Mouse (Mus musculus): Measurements from ENCODE around the gene Tmed1. TPM values are rescaled to one million over a fixed set of nuclear protein-coding genes. Genes with fewer than 3 reads are reported as not detected.
"Not testable (repeated sequence)": the region's sequence is repeated elsewhere in the genome, so short reads cannot be mapped to it uniquely, and the experiment has no call there.

Gene Tmed1
- polyA plus RNA-seq, 1 experiment from 2014 or later, result 85.8 TPM

GRCm38 (mm10) chr9:21545916-21546788, 36.1 kb upstream of the Tmed1 start:
- ATAC-seq (ENCODE audit: insufficient read depth, low FRiP score, low read depth), result peak; percentile 92
- under 1% methylated on average over 67 of the region's 67 CpGs for WGBS

DNA sequence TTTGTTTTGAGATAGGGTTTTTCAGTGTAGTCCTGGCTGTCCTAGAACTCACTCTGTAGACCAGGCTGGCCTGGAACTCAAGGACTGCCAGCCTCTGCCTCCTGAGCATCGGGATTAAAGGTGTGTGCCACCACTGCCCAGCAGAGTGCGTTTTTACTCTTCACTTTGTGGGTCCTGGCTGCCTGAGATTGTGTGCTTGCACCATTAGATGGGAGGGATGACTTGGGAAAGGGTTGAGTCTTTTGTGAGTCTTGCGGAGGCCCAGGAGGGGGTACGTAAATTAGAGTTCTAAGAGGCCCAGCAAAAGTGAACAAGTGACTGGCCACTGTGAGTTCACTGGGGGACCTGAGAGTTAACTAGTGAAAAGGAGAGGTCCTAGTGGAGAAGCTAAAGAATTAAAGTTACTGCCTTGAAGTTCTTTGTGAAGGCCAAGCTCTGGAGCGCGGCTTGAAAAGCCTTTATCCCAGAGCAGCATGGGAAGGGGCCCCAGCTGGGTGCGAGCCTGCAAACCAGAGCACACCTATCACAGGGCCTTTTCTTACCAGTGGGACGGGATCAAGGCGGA, 35.4 kb upstream of the Tmed1 start:
- peaks cover 22% of the 10 kb centered on the region for H3K4me1 ChIP-seq
- no peaks in the 10 kb centered on the region for H3K36me3 ChIP-seq
- no peaks in the 10 kb centered on the region for H3K27me3 ChIP-seq (replicated peaks)
- no peaks in the 10 kb centered on the region for H3K9me3 ChIP-seq
- peak overlapping the region; percentile 95 for H3K27ac ChIP-seq
- WGBS, result 6% methylated on average over 9 of the region's 9 CpGs
- peak; percentile 81 for ATAC-seq (ENCODE audit: insufficient read depth, low FRiP score, low read depth)
- H3K4me2 ChIP-seq, result peak overlapping the region; percentile 66
- peak overlapping the region; percentile 84 for H3K4me3 ChIP-seq (replicated peaks)
- peak overlapping the region; percentile 26; the same call in 1 of the 2 replicates for H3K9ac ChIP-seq

More at GRCm38 (mm10) chr9:21545916-21546788, 36.1 kb upstream of the Tmed1 start:
- peaks cover 5% of the 10 kb centered on the region for H3K36me3 ChIP-seq
- no peaks in the 10 kb centered on the region for H3K9me3 ChIP-seq
- peak overlapping the region; percentile 26; the same call in 1 of the 2 replicates for H3K9ac ChIP-seq
- peaks cover 22% of the 10 kb centered on the region for H3K4me1 ChIP-seq
- H3K27me3 ChIP-seq (replicated peaks), result no peaks in the 10 kb centered on the region
- peak overlapping the region; percentile 84 for H3K4me3 ChIP-seq (replicated peaks)
- peak overlapping the region; percentile 95 for H3K27ac ChIP-seq
- H3K4me2 ChIP-seq, result peak overlapping the region; percentile 66

DNA sequence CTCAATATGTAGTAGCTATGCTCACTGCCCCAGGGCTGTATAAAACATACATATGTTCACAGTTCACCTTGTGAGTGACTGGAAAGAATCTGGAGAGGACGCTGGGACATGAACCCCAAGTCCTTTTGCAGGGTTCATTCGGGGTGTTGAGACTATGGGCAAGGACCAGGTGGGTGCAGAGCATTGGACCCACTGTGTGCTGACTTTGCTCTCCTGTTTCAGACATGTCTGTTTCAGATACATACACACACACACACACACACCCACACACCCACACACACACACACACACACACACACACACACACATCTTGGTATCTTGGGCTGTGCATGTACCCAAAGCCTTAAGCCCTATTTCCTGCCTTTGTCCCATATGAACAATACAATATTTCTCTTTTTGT, 31.9 kb upstream of the Tmed1 start:
- H3K4me1 ChIP-seq, result peaks cover 11% of the 10 kb centered on the region; the same call in 1 of the 2 replicates
- not testable (repeated sequence) for H3K27ac ChIP-seq; ATAC-seq (ENCODE audit: insufficient read depth, low FRiP score, low read depth); H3K4me3 ChIP-seq (replicated peaks); H3K27me3 ChIP-seq (replicated peaks); H3K36me3 ChIP-seq; H3K9ac ChIP-seq; H3K4me2 ChIP-seq; H3K9me3 ChIP-seq
- WGBS, result 92% methylated on average over 2 of the region's 2 CpGs

GRCm38 (mm10) chr9:21539981-21540753, 30.1 kb upstream of the Tmed1 start:
- Histone ChIP-seq H3K27me3 (replicated peaks) (no peaks in the 10 kb centered on the region), H3K27ac (no peak overlapping the region), H3K9me3 (no peaks in the 10 kb centered on the region), H3K9ac (no peak overlapping the region), H3K4me1 (peaks cover 7% of the 10 kb centered on the region; the same call in 1 of the 2 replicates), H3K36me3 (no peaks in the 10 kb centered on the region), H3K4me2 (no peak overlapping the region), H3K4me3 (replicated peaks) (no peak overlapping the region)
- no peak for ATAC-seq (ENCODE audit: insufficient read depth, low FRiP score, low read depth)
- WGBS, result 69% methylated on average over 7 of the region's 7 CpGs

DNA sequence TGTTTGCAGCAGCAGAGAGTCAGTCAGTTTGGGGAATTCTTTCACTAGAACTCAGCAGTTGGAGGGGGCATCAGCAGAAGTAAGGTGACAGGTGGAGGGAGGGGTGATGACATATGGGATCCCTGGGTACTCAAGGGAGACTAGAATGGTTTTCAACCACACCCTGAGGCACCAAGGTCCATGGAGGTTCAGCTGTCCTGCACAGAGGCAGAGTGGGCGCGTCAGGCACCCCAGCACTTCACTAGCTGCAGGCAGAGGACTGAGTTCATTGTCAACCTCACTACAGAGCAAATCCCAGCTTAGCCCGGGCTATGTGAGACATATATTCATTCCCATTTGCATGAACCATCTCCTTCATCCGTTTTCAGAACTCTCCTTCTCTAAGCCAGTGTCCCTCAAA, 27.0 kb upstream of the Tmed1 start:
- no peak overlapping the region for H3K27ac ChIP-seq
- H3K27me3 ChIP-seq (replicated peaks), result no peaks in the 10 kb centered on the region
- ATAC-seq (ENCODE audit: insufficient read depth, low FRiP score, low read depth), result no peak
- H3K4me2 ChIP-seq, result no peak overlapping the region
- no peaks in the 10 kb centered on the region for H3K4me1 ChIP-seq
- no peaks in the 10 kb centered on the region for H3K36me3 ChIP-seq
- H3K4me3 ChIP-seq (replicated peaks), result no peak overlapping the region
- no peaks in the 10 kb centered on the region for H3K9me3 ChIP-seq
- 71% methylated on average over 4 of the region's 4 CpGs for WGBS
- no peak overlapping the region for H3K9ac ChIP-seq

DNA sequence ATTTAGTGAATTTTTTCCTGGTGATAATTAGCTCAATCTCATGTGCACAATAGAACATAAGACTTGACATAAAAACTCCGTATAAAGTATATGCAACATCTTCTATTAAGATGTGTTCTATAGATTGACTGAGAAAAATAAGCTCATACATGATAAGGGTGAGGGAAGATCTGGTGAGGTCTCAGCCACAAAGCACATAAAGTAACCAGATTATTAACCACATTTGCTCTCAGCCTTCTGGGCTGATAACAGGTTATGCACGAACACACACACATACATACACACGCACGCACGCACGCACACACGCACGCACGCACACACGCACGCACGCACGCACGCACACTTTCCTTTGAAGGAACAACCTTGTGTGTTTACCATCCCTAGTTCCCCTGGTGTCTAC, 26.4 kb upstream of the Tmed1 start:
- Histone ChIP-seq H3K27me3 (replicated peaks) (no peaks in the 10 kb centered on the region), H3K9ac (no peak overlapping the region), H3K4me2 (no peak overlapping the region), H3K4me1 (no peaks in the 10 kb centered on the region), H3K4me3 (replicated peaks) (no peak overlapping the region), H3K9me3 (no peaks in the 10 kb centered on the region), H3K36me3 (no peaks in the 10 kb centered on the region), H3K27ac (no peak overlapping the region)
- WGBS, result 88% methylated on average over 14 of the region's 14 CpGs
- no peak for ATAC-seq (ENCODE audit: insufficient read depth, low FRiP score, low read depth)

DNA sequence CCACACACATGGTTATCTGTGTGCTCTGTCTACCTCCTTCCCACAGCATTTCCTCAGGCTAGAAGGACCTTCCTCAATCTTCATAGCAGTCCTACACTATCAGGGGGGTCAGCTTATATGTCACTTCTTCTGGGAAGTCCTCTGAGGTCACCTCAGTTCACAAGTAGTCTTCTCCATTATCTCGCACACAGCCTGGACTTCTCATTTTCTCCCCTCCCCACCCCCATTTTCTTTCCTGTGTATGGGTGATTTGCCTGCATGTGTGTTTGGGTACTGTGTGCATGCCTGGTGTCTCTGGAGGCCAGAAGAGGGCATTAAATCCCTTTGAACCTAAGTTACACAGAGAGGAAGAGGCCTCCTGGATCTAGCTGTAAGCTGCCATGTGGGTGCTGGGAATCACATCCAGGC, 17.9 kb upstream of the Tmed1 start:
- Histone ChIP-seq H3K9me3 (no peaks in the 10 kb centered on the region), H3K36me3 (no peaks in the 10 kb centered on the region), H3K27ac (no peak overlapping the region), H3K4me2 (no peak overlapping the region), H3K9ac (no peak overlapping the region), H3K4me1 (no peaks in the 10 kb centered on the region), H3K4me3 (replicated peaks) (no peak overlapping the region), H3K27me3 (replicated peaks) (no peaks in the 10 kb centered on the region)
- ATAC-seq (ENCODE audit: insufficient read depth, low FRiP score, low read depth), result no peak
- 67% methylated on average over 1 of the region's 1 CpGs for WGBS

DNA sequence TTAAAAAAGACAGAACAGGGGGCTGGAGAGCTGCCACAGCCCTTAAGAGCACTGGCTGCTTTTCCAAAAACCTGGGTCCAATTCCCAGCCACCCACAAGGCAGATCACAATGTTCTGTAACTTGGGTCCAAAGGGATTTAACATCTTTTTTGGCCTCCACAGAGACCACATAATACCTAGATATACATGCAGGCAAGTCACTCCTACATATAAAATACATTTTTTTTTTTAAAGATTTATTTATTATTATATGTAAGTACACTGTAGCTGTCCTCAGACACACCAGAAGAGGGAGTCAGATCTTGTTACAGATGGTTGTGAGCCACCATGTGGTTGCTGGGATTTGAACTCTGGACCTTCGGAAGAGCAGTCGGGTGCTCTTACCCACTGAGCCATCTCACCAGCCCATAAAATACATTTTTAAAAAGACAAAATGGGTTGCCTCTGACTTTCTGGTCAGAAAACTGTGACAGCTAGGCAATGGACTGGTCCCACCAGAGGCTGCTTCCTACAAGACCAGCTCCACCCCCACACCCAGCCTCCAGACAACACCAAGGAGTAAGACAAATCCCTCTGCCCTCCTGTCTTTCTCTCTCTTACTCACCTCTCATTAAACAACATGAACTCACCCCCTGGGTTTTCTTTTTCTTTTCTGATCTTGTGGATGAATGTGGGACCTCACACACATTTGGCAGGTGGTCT, 17.2 kb upstream of the Tmed1 start:
- no peak for ATAC-seq (ENCODE audit: insufficient read depth, low FRiP score, low read depth)
- no peak overlapping the region for H3K4me2 ChIP-seq
- H3K4me1 ChIP-seq, result no peaks in the 10 kb centered on the region
- WGBS, result 95% methylated on average over 2 of the region's 2 CpGs
- no peak overlapping the region for H3K9ac ChIP-seq
- no peak overlapping the region for H3K4me3 ChIP-seq (replicated peaks)
- no peaks in the 10 kb centered on the region for H3K27me3 ChIP-seq (replicated peaks)
- no peaks in the 10 kb centered on the region for H3K9me3 ChIP-seq
- no peaks in the 10 kb centered on the region for H3K36me3 ChIP-seq
- no peak overlapping the region for H3K27ac ChIP-seq

- no peaks in the 10 kb centered on the region for H3K27me3 ChIP-seq (replicated peaks)
- H3K4me3 ChIP-seq (replicated peaks), result no peak overlapping the region; the same call in 1 of the 2 replicates
- ATAC-seq (ENCODE audit: insufficient read depth, low FRiP score, low read depth), result no peak
- H3K27ac ChIP-seq, result no peak overlapping the region
- no peaks in the 10 kb centered on the region for H3K36me3 ChIP-seq
- no peak overlapping the region for H3K4me2 ChIP-seq
- no peaks in the 10 kb centered on the region for H3K9me3 ChIP-seq
- H3K9ac ChIP-seq, result no peak overlapping the region
- WGBS, result 59% methylated on average over 3 of the region's 3 CpGs
- no peaks in the 10 kb centered on the region for H3K4me1 ChIP-seq
These were observed 16.5 kb upstream of the Tmed1 start for GRCm38 (mm10) chr9:21526634-21526944.

- Histone ChIP-seq H3K4me3 (replicated peaks) (no peak within 1 kb of the TSS; the same call in 1 of the 2 replicates), H3K9ac (0 out of 2 replicates have a peak within 1 kb of the TSS, but pooled peaks have one; percentile 6), H3K9me3 (no peaks in the 10 kb centered on the region), H3K4me2 (no peak within 1 kb of the TSS), H3K27ac (0 out of 2 replicates have a peak within 1 kb of the TSS, but pooled peaks have one; percentile 11), H3K36me3 (no peaks in the 10 kb centered on the region), H3K27me3 (replicated peaks) (no peaks in the 10 kb centered on the region), H3K4me1 (no peaks in the 10 kb centered on the region)
- WGBS, result 57% methylated on average over 14 of the region's 14 CpGs
- peak; percentile 27; the same call in 1 of the 2 replicates for ATAC-seq (ENCODE audit: insufficient read depth, low FRiP score, low read depth)
These were observed 16.0 kb upstream of the Tmed1 start, which contains the start of gene AB124611 for GRCm38 (mm10) chr9:21525937-21526633. Gene AB124611 (plus strand): TSS chr9:21526176.
